Mouse (Mus musculus) stomach, postnatal 0 days (tissue): ENCODE measurements around the gene Acaca.

Experiments used
- CTCF ChIP-seq: IDR thresholded peaks from 2 replicates; pipeline ENCODE4 v1.5.1; 2016; ENCODE audit warnings: antibody characterized with exemption, low read depth, mild to moderate bottlenecking, moderate library complexity
- EP300 ChIP-seq: optimal IDR thresholded peaks from 2 replicates; pipeline ENCODE3; 2016; ENCODE audit warnings: antibody characterized with exemption

DNA sequence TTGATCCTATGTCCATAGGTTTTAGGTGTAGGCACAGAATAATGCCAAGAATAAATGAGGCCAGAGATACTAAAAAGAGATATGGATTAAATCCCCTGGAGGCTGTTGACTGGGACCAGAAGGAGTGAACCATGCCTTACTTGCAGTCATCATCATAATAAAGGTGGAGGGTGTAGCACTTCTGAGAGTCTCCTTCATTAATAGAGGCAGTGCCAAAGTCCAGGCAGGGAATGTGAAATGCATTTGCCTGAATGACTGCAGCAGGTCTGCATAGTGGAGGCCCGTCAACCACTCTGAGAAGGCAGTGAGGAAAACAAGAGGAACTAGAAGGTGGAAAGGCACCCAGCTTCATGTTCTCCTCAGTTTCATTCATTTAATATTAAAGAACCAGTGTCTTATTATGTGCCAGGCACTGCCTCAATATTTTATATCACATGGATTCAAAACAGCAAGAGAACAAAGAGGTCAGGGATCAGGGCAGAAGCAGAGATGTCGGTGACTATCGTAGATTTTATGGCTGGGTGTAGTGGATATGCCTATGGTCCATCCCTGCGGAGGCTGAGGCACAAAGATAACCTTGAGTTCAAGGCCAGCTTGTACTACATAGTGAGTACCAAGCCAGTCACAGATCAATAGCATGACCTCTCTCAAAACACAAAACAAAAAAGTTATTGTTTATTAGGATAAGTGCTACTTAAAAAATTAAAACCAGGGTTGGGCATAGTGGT lies 27.2 kb downstream of the Acaca start:
- TF ChIP-seq CTCF: no peak
- no peak for TF ChIP-seq EP300
